Mouse (Mus musculus) limb, embryonic 11.5 days (tissue): ENCODE measurements at regions not wholly inside any gene's neighbourhood (a gene's known extent, or its start where the extent isn't known, plus 50 kb on each side); places are given as distances from the start of the nearest gene placed in this dataset.

ENCODE experiments used
- ATAC-seq: fragments of 200-750 bp; cut with Nextera tagmentation; 2 replicates; pipeline ENCODE4 v1.8.0; 2017; ENCODE audit warnings: low read depth; ENCODE audit not compliant: insufficient number of reproducible peaks, low FRiP score, low TSS enrichment
- DNase-seq: peaks from one replicate; pipeline ENCODE4 v3.0.0-alpha.2; 2015; ENCODE audit warnings: low spot score
- H3K27ac ChIP-seq: fragments of 300-500 bp; sonication (generic); replicated peaks from 2 replicates; pipeline ENCODE4 v1.5.1; 2014; ENCODE audit warnings: low read depth, mild to moderate bottlenecking, low read length
- H3K27me3 ChIP-seq: fragments of 300-500 bp; sonication (generic); 2 replicates; pipeline ENCODE4 v1.6.1; 2014; ENCODE audit warnings: mild to moderate bottlenecking, low read length, mixed read lengths; ENCODE audit not compliant: control insufficient read depth, insufficient read depth
- H3K36me3 ChIP-seq: fragments of 300-500 bp; sonication (generic); 2 replicates; pipeline ENCODE4 v1.6.1; 2014; ENCODE audit warnings: mild to moderate bottlenecking, low read length, moderate library complexity, mixed read lengths; ENCODE audit not compliant: control insufficient read depth, insufficient read depth
- H3K4me1 ChIP-seq: fragments of 300-500 bp; sonication (generic); 2 replicates; pipeline ENCODE4 v1.6.1; 2014; ENCODE audit warnings: low read length, mixed read lengths; ENCODE audit not compliant: control insufficient read depth, insufficient read depth
- H3K4me2 ChIP-seq: fragments of 300-500 bp; sonication (generic); 2 replicates; pipeline ENCODE4 v1.6.1; 2014; ENCODE audit warnings: low read depth, mild to moderate bottlenecking, moderate library complexity; ENCODE audit not compliant: severe bottlenecking
- H3K4me3 ChIP-seq: fragments of 300-500 bp; sonication (generic); 2 replicates; pipeline ENCODE4 v1.5.1; 2014; ENCODE audit warnings: low read depth, low read length
- H3K9ac ChIP-seq: fragments of 300-500 bp; sonication (generic); 2 replicates; pipeline ENCODE4 v1.6.1; 2014; ENCODE audit warnings: mild to moderate bottlenecking, low read length
- H3K9me3 ChIP-seq: fragments of 300-500 bp; sonication (generic); 2 replicates; pipeline ENCODE4 v1.6.1; 2016; ENCODE audit warnings: low read length; ENCODE audit not compliant: control insufficient read depth
- WGBS: fragments of 180-500 bp; shearing (Covaris S2); extraction: QIAGEN DNeasy Blood & Tissue Kit; methylation state at CpG from one replicate; pipeline ENCODE4 v1.1.7; 2014; 5-methylcytosine and 5-hydroxymethylcytosine counted together

DNA sequence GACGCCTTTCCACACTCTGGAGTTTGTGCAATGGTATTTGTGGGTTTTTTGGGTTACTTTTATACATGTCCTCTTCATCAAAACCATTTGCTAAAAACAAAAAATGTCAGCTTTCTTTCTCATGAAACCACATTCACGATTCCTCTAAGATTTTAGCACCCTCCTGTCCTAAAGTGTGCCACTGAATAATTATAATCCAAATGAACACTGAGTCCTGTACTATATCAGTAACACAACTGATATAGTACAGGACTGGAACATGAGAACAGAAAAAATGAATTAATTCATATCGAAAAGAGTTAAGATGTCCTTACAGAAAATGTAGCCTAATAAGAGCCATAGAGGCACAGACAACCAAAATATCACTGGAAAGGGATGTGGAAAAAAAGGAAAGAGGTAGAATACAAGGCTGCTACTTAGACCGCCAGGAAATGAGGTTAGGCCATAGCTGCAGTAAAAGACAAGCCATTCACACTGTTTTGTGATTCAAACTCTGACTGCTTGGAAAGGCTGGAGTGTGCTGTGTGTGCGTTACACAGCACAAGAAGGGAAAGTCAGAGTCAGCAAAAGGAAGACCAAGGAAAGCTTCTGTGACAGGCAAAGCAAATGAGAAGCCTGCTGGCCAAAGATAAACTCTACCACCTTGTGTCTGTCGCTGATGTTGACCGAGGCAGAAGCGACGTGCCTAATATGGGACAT is 329.3 kb upstream of the Gm11146 start:
- no peak for ATAC-seq
- Histone ChIP-seq H3K4me1 (no peaks in the 10 kb centered on the region), H3K36me3 (no peaks in the 10 kb centered on the region), H3K9ac (no peak overlapping the region), H3K9me3 (no peaks in the 10 kb centered on the region), H3K4me3 (no peak overlapping the region), H3K27me3 (no peaks in the 10 kb centered on the region), H3K27ac (no peak overlapping the region), H3K4me2 (no peak overlapping the region)
- no peak for DNase-seq
- 83% methylated on average over 9 of the region's 9 CpGs for WGBS

DNA sequence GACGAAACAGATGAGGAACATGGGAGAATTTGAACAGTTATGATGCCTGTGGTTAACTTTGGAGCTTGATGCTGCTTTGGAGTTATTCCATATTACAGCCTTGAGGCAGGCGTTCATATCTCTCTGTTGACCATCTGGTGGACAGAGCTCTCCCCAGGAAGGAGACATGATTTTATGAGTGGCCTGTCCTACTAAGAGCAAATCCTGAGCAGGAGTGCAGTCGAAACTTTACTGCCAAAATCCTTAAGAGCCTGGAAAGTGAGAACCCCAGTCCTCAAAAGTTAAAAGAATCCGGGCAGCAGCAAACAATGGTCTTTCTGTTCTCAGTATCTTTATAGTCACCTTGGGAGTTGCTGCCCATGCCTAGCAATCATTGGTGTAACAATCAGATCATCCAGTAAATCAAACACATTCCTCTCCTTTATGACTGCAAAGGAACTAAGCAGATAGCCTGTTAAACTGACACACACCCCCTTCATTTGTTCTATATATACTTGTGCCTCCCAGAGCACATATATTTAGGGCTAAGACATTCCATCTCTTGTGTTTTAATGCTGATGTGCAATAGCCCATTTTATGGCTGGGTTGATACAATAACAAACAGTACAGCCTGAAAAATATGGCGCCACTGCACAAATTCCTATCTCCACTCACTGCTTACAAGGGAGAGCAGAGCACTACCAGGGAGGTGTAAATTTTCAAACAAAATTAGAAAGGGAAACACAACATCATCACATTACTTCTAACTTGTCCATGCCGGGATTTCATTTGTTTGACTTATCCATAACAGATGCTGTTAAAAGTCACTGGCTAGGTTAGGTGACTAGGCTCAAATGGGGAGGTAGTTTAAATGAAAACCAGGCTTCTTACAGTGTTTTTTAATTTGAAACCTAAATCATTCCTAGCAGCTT is 312.5 kb upstream of the Gm11146 start:
- WGBS = 26% methylated on average over 6 of the region's 6 CpGs
- DNase-seq (peak; percentile 45), ATAC-seq (peak; percentile 72)

GRCm38 (mm10) chr16:77894247-77894646 is 292.4 kb upstream of the Gm11146 start:
- H3K27ac ChIP-seq = no peak overlapping the region
- H3K9ac ChIP-seq = no peak overlapping the region
- no peaks in the 10 kb centered on the region for H3K4me1 ChIP-seq
- H3K36me3 ChIP-seq = no peaks in the 10 kb centered on the region
- no peak overlapping the region for H3K4me2 ChIP-seq
- DNase-seq (no peak), ATAC-seq (no peak)
- no peak overlapping the region for H3K4me3 ChIP-seq
- no peaks in the 10 kb centered on the region for H3K9me3 ChIP-seq
- no peaks in the 10 kb centered on the region for H3K27me3 ChIP-seq
- 63% methylated on average over 2 of the region's 2 CpGs for WGBS

More for the DNA sequence above, 312.5 kb upstream of the Gm11146 start:
- no peak overlapping the region for H3K9ac ChIP-seq
- peak overlapping the region; percentile 42; the same call in 1 of the 2 replicates for H3K27ac ChIP-seq
- H3K4me2 ChIP-seq = no peak overlapping the region
- H3K9me3 ChIP-seq = no peaks in the 10 kb centered on the region
- no peak overlapping the region for H3K4me3 ChIP-seq
- peaks cover 7% of the 10 kb centered on the region for H3K4me1 ChIP-seq
- no peaks in the 10 kb centered on the region for H3K27me3 ChIP-seq
- H3K36me3 ChIP-seq = no peaks in the 10 kb centered on the region

GRCm38 (mm10) chr16:77893690-77894089 is 291.8 kb upstream of the Gm11146 start:
- H3K27ac ChIP-seq = no peak overlapping the region
- no peak for ATAC-seq
- DNase-seq = no peak
- H3K36me3 ChIP-seq = no peaks in the 10 kb centered on the region
- 51% methylated on average over 2 of the region's 2 CpGs for WGBS
- no peaks in the 10 kb centered on the region for H3K27me3 ChIP-seq
- no peaks in the 10 kb centered on the region for H3K9me3 ChIP-seq
- no peak overlapping the region for H3K4me3 ChIP-seq
- H3K4me1 ChIP-seq = no peaks in the 10 kb centered on the region
- H3K4me2 ChIP-seq = no peak overlapping the region
- H3K9ac ChIP-seq = no peak overlapping the region

DNA sequence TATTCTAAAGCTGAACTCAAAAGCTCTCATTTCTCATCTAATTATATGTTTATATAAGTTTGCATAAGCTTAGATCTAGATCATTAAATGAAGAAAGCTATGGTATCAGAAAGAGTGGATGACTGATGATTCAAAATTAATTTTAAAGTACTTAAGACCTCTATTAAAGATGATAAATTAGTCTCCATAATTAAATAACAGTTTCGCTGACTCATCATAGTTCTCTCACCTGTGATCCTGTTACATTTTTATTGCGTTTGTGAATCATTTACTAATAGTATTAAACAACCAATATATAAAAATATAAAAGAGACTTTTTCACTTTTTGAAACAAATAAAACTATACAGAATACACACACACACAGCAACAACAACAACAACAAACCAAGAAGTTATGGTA is 290.8 kb upstream of the Gm11146 start:
- no peak overlapping the region for H3K27ac ChIP-seq
- ATAC-seq (no peak), DNase-seq (no peak)
- no peak overlapping the region for H3K4me3 ChIP-seq
- H3K27me3 ChIP-seq = no peaks in the 10 kb centered on the region
- no peak overlapping the region for H3K9ac ChIP-seq
- WGBS = 86% methylated on average over 2 of the region's 2 CpGs
- H3K36me3 ChIP-seq = no peaks in the 10 kb centered on the region
- H3K4me1 ChIP-seq = no peaks in the 10 kb centered on the region
- H3K4me2 ChIP-seq = no peak overlapping the region
- H3K9me3 ChIP-seq = no peaks in the 10 kb centered on the region

GRCm38 (mm10) chr16:77889348-77889747 is 287.5 kb upstream of the Gm11146 start:
- no peak overlapping the region for H3K4me3 ChIP-seq
- no peak overlapping the region for H3K27ac ChIP-seq
- H3K9me3 ChIP-seq = no peaks in the 10 kb centered on the region
- WGBS = 91% methylated on average over 11 of the region's 11 CpGs
- no peak overlapping the region for H3K4me2 ChIP-seq
- ATAC-seq (no peak), DNase-seq (no peak)
- no peaks in the 10 kb centered on the region for H3K4me1 ChIP-seq
- no peak overlapping the region for H3K9ac ChIP-seq
- no peaks in the 10 kb centered on the region for H3K27me3 ChIP-seq
- H3K36me3 ChIP-seq = no peaks in the 10 kb centered on the region

GRCm38 (mm10) chr16:77885060-77885679 is 283.3 kb upstream of the Gm11146 start:
- 66% methylated on average over 15 of the region's 15 CpGs for WGBS
- Histone ChIP-seq H3K4me2 (no peak overlapping the region), H3K27ac (no peak overlapping the region), H3K27me3 (no peaks in the 10 kb centered on the region), H3K36me3 (no peaks in the 10 kb centered on the region), H3K9me3 (no peaks in the 10 kb centered on the region), H3K9ac (no peak overlapping the region), H3K4me1 (no peaks in the 10 kb centered on the region), H3K4me3 (no peak overlapping the region)
- DNase-seq (peak; percentile 29), ATAC-seq (no peak)

DNA sequence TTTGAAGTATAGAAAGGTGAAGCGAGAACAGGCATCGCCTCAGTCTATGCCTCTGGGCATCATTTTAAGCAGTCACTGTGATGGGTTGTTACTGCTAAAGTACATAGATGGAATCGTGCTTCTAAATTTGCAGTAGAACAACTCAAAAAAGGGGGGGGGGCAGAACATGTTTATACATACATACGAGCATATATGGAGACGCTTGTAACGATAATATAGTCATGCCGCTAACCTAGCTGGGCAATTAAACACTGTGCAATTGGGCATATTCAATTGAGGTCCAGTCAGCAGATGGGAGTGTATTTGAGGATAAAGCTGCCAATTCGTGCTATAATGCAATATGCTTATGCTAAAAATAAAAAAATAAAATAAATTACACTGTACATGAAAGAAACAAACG is 282.6 kb upstream of the Gm11146 start:
- no peak for DNase-seq
- no peak overlapping the region for H3K4me2 ChIP-seq
- ATAC-seq = no peak

More for the DNA sequence above, 282.6 kb upstream of the Gm11146 start:
- H3K9ac ChIP-seq = no peak overlapping the region
- H3K4me1 ChIP-seq = no peaks in the 10 kb centered on the region
- H3K27ac ChIP-seq = no peak overlapping the region
- H3K36me3 ChIP-seq = no peaks in the 10 kb centered on the region
- H3K9me3 ChIP-seq = no peaks in the 10 kb centered on the region
- no peak overlapping the region for H3K4me3 ChIP-seq
- WGBS = 92% methylated on average over 9 of the region's 9 CpGs
- H3K27me3 ChIP-seq = no peaks in the 10 kb centered on the region
